Mouse (Mus musculus) G1E-ER4 (cell line): ENCODE results near the gene Naa38. TPM values are rescaled to one million over a fixed set of nuclear protein-coding genes. Genes with fewer than 3 reads are reported as not detected.

Experiments
- GATA1 ChIP-seq: IDR thresholded peaks from one replicate; pipeline ENCODE4 v1.8.0; 2012; ENCODE audit warnings: low read length, inconsistent platforms
- polyA plus RNA-seq: library from polyadenylated mRNA; stranded (reverse); fragments of >175 nt; gene quantifications from 2 replicates; pipeline ENCODE4 v1.2.3, GENCODE M21; 2012

Gene Naa38
- polyA plus RNA-seq, 1 experiment, result 142 TPM

- TF ChIP-seq GATA1, result no peak
These were observed 4.8 kb upstream of the Naa38 start for GRCm38 (mm10) chr11:69390400-69391034.

GRCm38 (mm10) chr11:69395634-69396373 lies 517 bp downstream of the Naa38 start:
- no peak for TF ChIP-seq GATA1

DNA sequence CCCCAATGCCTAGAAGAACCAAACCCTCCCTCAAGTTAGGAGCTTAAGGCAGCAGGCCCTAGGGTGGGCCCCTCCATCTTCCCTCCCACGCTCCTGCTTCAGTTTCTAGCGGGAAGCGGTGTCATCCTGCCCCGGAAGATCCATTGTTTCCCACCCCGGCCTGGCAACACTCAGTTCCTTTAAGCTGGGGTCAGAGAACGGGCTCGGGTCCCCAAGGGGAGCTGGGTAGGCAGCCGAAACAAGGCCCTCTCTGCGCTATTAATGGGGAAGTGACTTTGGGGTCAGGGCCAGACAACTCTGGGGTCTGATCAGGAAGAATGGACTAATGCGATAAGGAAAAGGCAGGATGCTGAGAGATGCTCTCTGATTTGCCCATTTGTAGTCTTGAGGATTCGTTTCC lies 1.5 kb downstream of the Naa38 start:
- TF ChIP-seq GATA1, result no peak

DNA sequence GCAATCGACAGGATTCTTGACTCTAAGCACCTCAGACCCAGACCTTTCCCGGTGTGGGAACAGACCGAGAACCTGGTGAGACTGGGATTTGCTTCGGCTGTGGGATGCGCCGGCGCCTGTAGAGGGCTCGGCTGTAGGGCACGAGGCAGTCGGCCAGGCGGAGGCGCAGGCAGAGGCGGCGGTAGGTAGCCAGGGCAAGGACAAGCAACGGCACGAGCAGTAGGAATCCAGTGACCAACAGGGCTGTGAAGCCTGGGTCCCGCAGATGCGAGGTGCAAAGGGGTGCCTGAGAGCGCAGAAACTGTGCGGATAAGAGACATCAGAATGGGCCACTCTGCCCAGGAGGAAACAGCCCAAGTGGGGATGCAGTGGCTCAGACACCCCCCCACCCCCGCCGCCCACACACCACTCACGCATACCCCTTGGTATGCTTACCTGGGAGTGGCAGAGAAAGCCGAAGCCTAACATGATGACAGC lies 2.3 kb downstream of the Naa38 start:
- no peak for TF ChIP-seq GATA1

DNA sequence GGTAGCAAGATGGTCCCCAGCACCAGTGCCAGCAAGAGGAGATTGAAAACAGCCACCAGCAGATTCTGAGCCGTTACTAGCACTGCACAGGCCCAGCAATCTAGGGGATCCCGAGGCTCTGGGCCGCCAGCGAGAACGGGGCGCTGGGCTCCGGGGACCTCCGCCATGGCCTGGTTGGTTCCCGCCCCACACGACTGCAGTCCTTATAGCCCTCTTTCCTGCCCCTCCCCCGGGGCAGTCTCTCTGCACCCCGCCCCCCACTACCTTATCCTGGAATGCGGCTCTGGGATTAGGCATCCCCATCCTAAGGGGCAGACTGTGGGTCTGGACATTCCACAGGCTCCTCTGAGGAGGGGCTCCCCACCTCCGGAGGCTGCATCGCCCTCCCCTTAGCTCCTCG lies 2.8 kb downstream of the Naa38 start, which contains the start of gene Tmem88:
Tmem88 (minus strand) TSS at position 176 of the 400 bp plus-strand sequence.
- TF ChIP-seq GATA1, result no peak

DNA sequence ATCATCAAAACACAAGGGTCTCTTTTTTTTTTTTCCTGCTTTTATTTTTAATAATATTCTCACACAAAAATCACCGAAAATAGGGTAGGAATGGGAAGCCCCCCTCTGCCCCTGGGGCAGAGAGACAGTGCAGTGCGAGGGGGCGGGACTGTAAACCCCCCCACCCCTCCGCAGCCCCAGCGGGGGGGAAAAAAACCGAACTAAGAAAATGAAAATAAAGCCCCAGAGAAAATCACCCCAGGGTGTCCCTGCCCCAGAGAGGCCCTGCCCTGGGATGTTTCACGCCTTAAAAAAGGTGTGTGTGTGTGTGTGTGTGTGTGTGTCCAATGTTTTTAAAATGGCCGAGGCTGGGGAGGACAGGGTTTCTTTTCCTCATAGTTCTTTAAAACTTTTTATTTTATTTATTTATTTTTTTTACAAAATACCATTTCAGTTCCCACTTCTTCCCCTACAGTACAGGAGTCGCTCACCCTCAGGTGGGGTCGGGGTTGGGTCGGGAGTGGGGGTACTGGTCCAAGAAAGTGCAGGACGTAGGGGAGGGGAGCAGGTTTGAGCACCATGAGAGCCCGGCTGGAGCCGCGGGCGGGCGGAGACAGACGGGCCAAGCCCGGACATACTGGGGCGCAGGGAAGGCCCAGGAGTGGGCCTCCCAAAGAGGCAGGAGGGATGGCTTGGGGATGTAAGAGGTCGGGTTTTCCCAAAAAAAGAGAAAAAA lies 3.4 kb downstream of the Naa38 start:
- TF ChIP-seq GATA1, result no peak

- no peak for TF ChIP-seq GATA1
These were observed 4.2 kb downstream of the Naa38 start for GRCm38 (mm10) chr11:69399201-69400082.

DNA sequence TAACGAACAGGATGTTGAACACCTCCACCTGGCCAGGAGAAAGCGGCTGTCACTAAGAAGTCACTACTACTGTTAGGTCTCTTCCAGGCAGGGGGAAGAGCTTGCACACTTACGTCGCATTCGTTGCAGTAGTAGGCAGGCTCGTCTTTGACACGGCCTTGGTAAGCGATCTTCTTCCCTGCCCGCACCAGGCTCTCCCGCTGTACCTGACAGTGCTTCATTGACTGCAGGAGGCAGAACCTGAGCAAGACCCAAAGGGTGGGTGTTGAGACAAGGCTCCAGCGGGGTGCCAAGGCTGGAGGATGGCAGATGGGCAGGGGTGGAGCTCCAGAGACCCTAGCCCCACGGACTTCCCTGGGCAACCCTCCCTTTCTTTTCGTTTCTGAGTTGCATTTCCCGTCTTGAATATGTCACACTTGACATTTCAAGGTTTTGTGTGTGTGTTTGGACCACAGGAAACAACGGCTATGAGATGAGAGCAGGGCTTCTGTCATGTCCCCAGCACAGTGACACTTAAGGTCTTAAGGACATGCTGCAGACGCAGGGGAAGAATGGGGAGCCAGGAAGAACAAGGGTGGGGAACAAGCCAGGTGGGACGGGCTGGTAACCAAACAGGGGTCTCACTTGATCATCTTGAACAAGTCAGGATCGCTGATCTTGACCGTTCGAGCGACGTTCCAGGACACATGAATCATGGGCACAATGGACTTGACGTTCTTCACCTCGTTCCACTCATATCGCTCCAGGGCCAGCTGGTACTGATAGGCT lies 5.0 kb downstream of the Naa38 start:
- TF ChIP-seq GATA1, result no peak

- no peak for TF ChIP-seq GATA1
These were observed 5.9 kb downstream of the Naa38 start for GRCm38 (mm10) chr11:69401210-69401637.

DNA sequence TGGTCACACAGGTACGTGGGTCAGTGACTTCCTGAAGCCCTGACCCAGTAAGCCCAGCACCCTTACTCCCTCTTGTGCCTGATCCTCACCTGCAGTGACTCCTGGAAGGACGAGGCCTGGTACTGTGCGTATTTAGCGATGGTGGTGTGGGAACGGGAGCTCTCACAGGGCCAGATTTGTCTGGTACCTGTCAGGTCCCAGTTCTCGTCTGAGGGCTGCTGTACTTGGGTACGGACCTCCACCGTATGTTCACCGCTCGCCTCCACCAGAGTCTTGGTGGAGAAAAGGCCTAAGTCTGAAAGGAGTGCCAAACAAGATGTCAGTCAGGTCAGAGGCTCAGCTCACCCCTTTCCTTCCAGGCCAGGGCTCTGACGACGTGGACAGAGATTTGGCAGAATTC lies 6.7 kb downstream of the Naa38 start:
- TF ChIP-seq GATA1, result no peak

DNA sequence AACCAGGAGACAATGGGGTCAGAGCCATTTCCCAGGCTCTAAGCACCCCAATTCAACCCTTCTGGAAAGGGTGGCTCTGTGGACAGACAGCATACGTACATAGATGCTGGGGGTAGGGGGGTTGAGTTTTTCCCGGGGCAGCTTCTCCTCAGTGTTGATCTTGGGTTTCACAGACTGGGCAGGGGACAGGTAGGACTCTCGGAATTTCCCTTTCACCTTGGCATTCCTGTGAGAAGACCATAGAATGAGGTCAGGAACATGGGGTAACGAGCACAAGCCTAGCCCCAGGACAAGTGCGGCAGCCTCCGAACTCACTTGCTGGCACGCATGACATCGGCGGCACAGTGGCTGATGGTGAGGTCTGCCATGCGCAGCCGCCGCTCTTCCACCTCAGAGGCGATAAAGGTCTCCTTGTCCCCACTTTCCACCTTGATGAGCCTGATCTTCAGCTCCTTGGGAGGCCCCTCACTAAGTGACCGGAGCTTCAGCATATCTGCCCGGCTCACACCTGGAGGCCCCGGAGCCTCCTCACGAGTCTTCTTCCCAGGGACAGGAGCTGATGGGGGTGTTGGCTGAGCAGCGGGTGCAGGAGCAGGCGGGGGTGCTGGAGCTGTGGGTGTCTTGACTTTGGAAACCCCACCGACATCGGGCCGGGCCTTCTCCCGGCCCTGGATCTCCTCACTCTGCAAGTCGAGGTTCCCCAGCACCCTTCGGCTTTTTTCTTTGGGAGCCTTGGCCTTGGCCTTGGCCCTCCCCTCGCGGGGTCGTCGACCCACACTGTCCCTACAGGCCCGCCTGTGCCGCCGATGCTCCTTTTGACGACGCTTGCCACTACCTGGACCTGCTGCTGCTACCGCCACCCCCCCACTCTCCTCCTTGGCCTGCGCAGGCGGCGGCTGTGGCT lies 8.7 kb downstream of the Naa38 start:
- no peak for TF ChIP-seq GATA1

DNA sequence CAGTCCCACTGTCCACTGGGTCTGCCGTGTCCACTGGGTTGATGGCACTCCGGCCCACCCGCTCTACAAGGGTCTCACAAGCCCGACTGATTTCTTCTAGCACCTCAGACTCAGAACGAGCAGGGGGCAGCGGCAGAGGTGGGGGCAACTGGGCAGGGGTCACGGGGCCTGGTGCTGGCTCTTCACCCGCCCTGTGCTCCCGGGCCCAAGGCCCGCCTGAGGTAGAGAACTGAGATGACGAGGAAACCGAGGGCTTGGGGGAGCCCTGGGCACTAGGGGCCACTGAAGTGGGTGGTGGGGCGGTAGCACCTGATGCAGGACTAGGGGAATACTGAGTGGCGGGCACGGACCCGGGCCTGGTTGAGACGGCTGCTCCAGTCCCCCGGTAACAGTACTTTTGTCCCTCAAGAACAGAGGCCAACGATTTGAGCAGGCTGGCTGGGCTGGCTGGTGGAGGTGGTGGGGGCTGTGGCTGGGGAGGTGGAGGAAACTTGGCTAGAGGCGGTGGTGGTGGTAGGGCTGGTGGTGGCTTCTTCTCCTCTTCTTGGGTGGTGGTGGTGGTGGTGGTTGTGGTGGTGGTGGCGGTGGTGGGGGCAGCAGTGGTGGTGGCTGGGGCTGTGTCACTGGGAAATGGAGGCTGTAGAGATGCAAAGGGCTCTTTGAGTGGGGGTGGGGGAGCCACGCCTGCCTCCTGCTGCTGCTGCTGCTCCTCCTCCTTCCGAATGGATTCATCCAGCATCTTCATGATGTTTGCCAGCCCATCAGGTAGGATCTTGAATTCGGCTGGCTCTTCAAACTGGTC lies 9.5 kb downstream of the Naa38 start:
- TF ChIP-seq GATA1, result no peak
